Mouse (Mus musculus): ENCODE data around the gene Tmem176a. TPM values are rescaled to one million over a fixed set of nuclear protein-coding genes. Genes with fewer than 3 reads are reported as not detected.

The Tmem176a gene
- polyA plus RNA-seq, 1 experiment from 2014 or later: 193 TPM

GRCm38 (mm10) chr6:48830241-48830640 lies 10.5 kb upstream of the Tmem176a start:
- peak overlapping the region; percentile 58; the same call in 1 of the 2 replicates for H3K27ac ChIP-seq (ENCODE audit: low read depth, low read length)
- no peaks in the 10 kb centered on the region for H3K4me1 ChIP-seq (replicated peaks; ENCODE audit: control insufficient read depth, insufficient read depth, low read length)
- H3K9me3 ChIP-seq (ENCODE audit: control insufficient read depth): no peaks in the 10 kb centered on the region
- WGBS: 5% methylated on average over 1 of the region's 1 CpGs
- H3K4me3 ChIP-seq (ENCODE audit: low read depth, low read length): no peak overlapping the region
- no peak for TF ChIP-seq CTCF (IDR thresholded peaks at IDR 0.05; ENCODE audit: low read depth)
- peaks cover 27% of the 10 kb centered on the region for H3K36me3 ChIP-seq (ENCODE audit: control insufficient read depth, insufficient read depth)
- no peaks in the 10 kb centered on the region for H3K27me3 ChIP-seq (replicated peaks; ENCODE audit: control insufficient read depth, insufficient read depth, low read length)
- no peak overlapping the region for H3K9ac ChIP-seq (ENCODE audit: low read depth, low read length)
- H3K4me2 ChIP-seq (replicated peaks; ENCODE audit: low read depth): no peak overlapping the region
- ATAC-seq: peak; percentile 36

- H3K4me2 ChIP-seq (replicated peaks; ENCODE audit: low read depth): no peak overlapping the region
- no peaks in the 10 kb centered on the region for H3K4me1 ChIP-seq (replicated peaks; ENCODE audit: control insufficient read depth, insufficient read depth, low read length)
- no peak for TF ChIP-seq CTCF (IDR thresholded peaks at IDR 0.05; ENCODE audit: low read depth)
- no peak for ATAC-seq
- H3K4me3 ChIP-seq (ENCODE audit: low read depth, low read length): no peak overlapping the region
- H3K9ac ChIP-seq (ENCODE audit: low read depth, low read length): no peak overlapping the region
- no peaks in the 10 kb centered on the region for H3K27me3 ChIP-seq (replicated peaks; ENCODE audit: control insufficient read depth, insufficient read depth, low read length)
- peak overlapping the region; percentile 58; the same call in 1 of the 2 replicates for H3K27ac ChIP-seq (ENCODE audit: low read depth, low read length)
- WGBS: 80% methylated on average over 5 of the region's 5 CpGs
- peaks cover 36% of the 10 kb centered on the region for H3K36me3 ChIP-seq (ENCODE audit: control insufficient read depth, insufficient read depth)
- H3K9me3 ChIP-seq (ENCODE audit: control insufficient read depth): no peaks in the 10 kb centered on the region
Measured at GRCm38 (mm10) chr6:48831141-48831540, 9.6 kb upstream of the Tmem176a start.

- no peak for TF ChIP-seq CTCF (IDR thresholded peaks at IDR 0.05; ENCODE audit: low read depth)
- WGBS: 90% methylated on average over 1 of the region's 1 CpGs
Measured at GRCm38 (mm10) chr6:48832426-48832825, 8.3 kb upstream of the Tmem176a start.

GRCm38 (mm10) chr6:48833515-48833914 lies 7.2 kb upstream of the Tmem176a start:
- Histone ChIP-seq H3K4me1 (replicated peaks; ENCODE audit: control insufficient read depth, insufficient read depth, low read length) (no peaks in the 10 kb centered on the region), H3K4me2 (replicated peaks; ENCODE audit: low read depth) (no peak overlapping the region), H3K27me3 (replicated peaks; ENCODE audit: control insufficient read depth, insufficient read depth, low read length) (no peaks in the 10 kb centered on the region), H3K9ac (ENCODE audit: low read depth, low read length) (no peak overlapping the region), H3K36me3 (ENCODE audit: control insufficient read depth, insufficient read depth) (peaks cover 57% of the 10 kb centered on the region), H3K27ac (ENCODE audit: low read depth, low read length) (no peak overlapping the region), H3K9me3 (ENCODE audit: control insufficient read depth) (no peaks in the 10 kb centered on the region), H3K4me3 (ENCODE audit: low read depth, low read length) (no peak overlapping the region)
- WGBS: 95% methylated on average over 4 of the region's 4 CpGs
- no peak for ATAC-seq
- TF ChIP-seq CTCF (IDR thresholded peaks at IDR 0.05; ENCODE audit: low read depth): no peak

More at GRCm38 (mm10) chr6:48832426-48832825, 8.3 kb upstream of the Tmem176a start:
- no peak overlapping the region for H3K4me3 ChIP-seq (ENCODE audit: low read depth, low read length)
- no peak overlapping the region for H3K27ac ChIP-seq (ENCODE audit: low read depth, low read length)
- H3K36me3 ChIP-seq (ENCODE audit: control insufficient read depth, insufficient read depth): peaks cover 49% of the 10 kb centered on the region
- H3K4me1 ChIP-seq (replicated peaks; ENCODE audit: control insufficient read depth, insufficient read depth, low read length): no peaks in the 10 kb centered on the region
- H3K9me3 ChIP-seq (ENCODE audit: control insufficient read depth): no peaks in the 10 kb centered on the region
- no peak for ATAC-seq
- no peak overlapping the region for H3K4me2 ChIP-seq (replicated peaks; ENCODE audit: low read depth)
- H3K9ac ChIP-seq (ENCODE audit: low read depth, low read length): no peak overlapping the region
- no peaks in the 10 kb centered on the region for H3K27me3 ChIP-seq (replicated peaks; ENCODE audit: control insufficient read depth, insufficient read depth, low read length)

GRCm38 (mm10) chr6:48835241-48835640 lies 5.5 kb upstream of the Tmem176a start:
- H3K4me1 ChIP-seq (replicated peaks; ENCODE audit: control insufficient read depth, insufficient read depth, low read length): 0 out of 2 replicates have a peak, but pooled peaks cover 3% of the 10 kb centered on the region
- peaks cover 57% of the 10 kb centered on the region for H3K36me3 ChIP-seq (ENCODE audit: control insufficient read depth, insufficient read depth)
- H3K4me2 ChIP-seq (replicated peaks; ENCODE audit: low read depth): no peak overlapping the region
- no peaks in the 10 kb centered on the region for H3K9me3 ChIP-seq (ENCODE audit: control insufficient read depth)
- no peak overlapping the region for H3K4me3 ChIP-seq (ENCODE audit: low read depth, low read length)
- no peaks in the 10 kb centered on the region for H3K27me3 ChIP-seq (replicated peaks; ENCODE audit: control insufficient read depth, insufficient read depth, low read length)
- no peak overlapping the region for H3K27ac ChIP-seq (ENCODE audit: low read depth, low read length)
- no peak for ATAC-seq
- TF ChIP-seq CTCF (IDR thresholded peaks at IDR 0.05; ENCODE audit: low read depth): no peak
- H3K9ac ChIP-seq (ENCODE audit: low read depth, low read length): no peak overlapping the region
- 87% methylated on average over 5 of the region's 5 CpGs for WGBS

- H3K9me3 ChIP-seq (ENCODE audit: control insufficient read depth): no peaks in the 10 kb centered on the region
- H3K36me3 ChIP-seq (ENCODE audit: control insufficient read depth, insufficient read depth): peaks cover 57% of the 10 kb centered on the region
- 0 out of 2 replicates have a peak, but pooled peaks cover 3% of the 10 kb centered on the region for H3K4me1 ChIP-seq (replicated peaks; ENCODE audit: control insufficient read depth, insufficient read depth, low read length)
- H3K9ac ChIP-seq (ENCODE audit: low read depth, low read length): no peak overlapping the region
- no peak overlapping the region for H3K4me3 ChIP-seq (ENCODE audit: low read depth, low read length)
- no peak overlapping the region for H3K27ac ChIP-seq (ENCODE audit: low read depth, low read length)
- no peak for TF ChIP-seq CTCF (IDR thresholded peaks at IDR 0.05; ENCODE audit: low read depth)
- no peaks in the 10 kb centered on the region for H3K27me3 ChIP-seq (replicated peaks; ENCODE audit: control insufficient read depth, insufficient read depth, low read length)
- ATAC-seq: no peak
- H3K4me2 ChIP-seq (replicated peaks; ENCODE audit: low read depth): no peak overlapping the region
- 89% methylated on average over 5 of the region's 5 CpGs for WGBS
Measured at GRCm38 (mm10) chr6:48836146-48836545, 4.6 kb upstream of the Tmem176a start.

- Histone ChIP-seq H3K27me3 (replicated peaks; ENCODE audit: control insufficient read depth, insufficient read depth, low read length) (no peaks in the 10 kb centered on the region), H3K36me3 (ENCODE audit: control insufficient read depth, insufficient read depth) (peaks cover 57% of the 10 kb centered on the region), H3K27ac (ENCODE audit: low read depth, low read length) (no peak overlapping the region), H3K9me3 (ENCODE audit: control insufficient read depth) (no peaks in the 10 kb centered on the region), H3K4me2 (replicated peaks; ENCODE audit: low read depth) (no peak overlapping the region), H3K4me1 (replicated peaks; ENCODE audit: control insufficient read depth, insufficient read depth, low read length) (0 out of 2 replicates have a peak, but pooled peaks cover 3% of the 10 kb centered on the region), H3K4me3 (ENCODE audit: low read depth, low read length) (no peak overlapping the region), H3K9ac (ENCODE audit: low read depth, low read length) (no peak overlapping the region)
- no peak for ATAC-seq
- no peak for TF ChIP-seq CTCF (IDR thresholded peaks at IDR 0.05; ENCODE audit: low read depth)
- WGBS: 80% methylated on average over 7 of the region's 7 CpGs
Measured at GRCm38 (mm10) chr6:48837516-48837915, 3.2 kb upstream of the Tmem176a start.
